Mouse (Mus musculus) thymus, adult 2 months (tissue): ENCODE measurements around the gene Tmem266. TPM values are rescaled to one million over a fixed set of nuclear protein-coding genes. Genes with fewer than 3 reads are reported as not detected.

Experiments
- DNase-seq: peaks from one replicate; pipeline ENCODE4 v3.0.0; 2021
- H3K27ac ChIP-seq: fragments of 200-500 bp; 2 replicates; pipeline ENCODE4 v1.5.1; 2012; ENCODE audit warnings: low read length, control low read depth; ENCODE audit not compliant: control insufficient read depth, insufficient read depth
- H3K27me3 ChIP-seq: fragments of 200-500 bp; 2 replicates; pipeline ENCODE4 v1.6.1; 2012; ENCODE audit warnings: mild to moderate bottlenecking, low read length, moderate library complexity, mixed read lengths; ENCODE audit not compliant: control insufficient read depth, insufficient read depth
- H3K36me3 ChIP-seq: fragments of 200-500 bp; 2 replicates; pipeline ENCODE4 v1.6.1; 2012; ENCODE audit warnings: mild to moderate bottlenecking, low read length, moderate library complexity; ENCODE audit not compliant: control insufficient read depth, insufficient read depth
- H3K4me1 ChIP-seq: fragments of 200-500 bp; replicated peaks from 2 replicates; pipeline ENCODE4 v1.6.1; 2012; ENCODE audit warnings: low read length; ENCODE audit not compliant: control insufficient read depth, insufficient read depth
- H3K4me3 ChIP-seq: fragments of 200-500 bp; 2 replicates; pipeline ENCODE4 v1.5.1; 2012; ENCODE audit warnings: mild to moderate bottlenecking, low read length, control low read depth, moderate library complexity; ENCODE audit not compliant: control insufficient read depth, insufficient read depth
- CTCF ChIP-seq: fragments of 200-500 bp; IDR thresholded peaks from 2 replicates; pipeline ENCODE4 v1.5.1; 2012; ENCODE audit warnings: mild to moderate bottlenecking, control low read depth, low read length, moderate library complexity, borderline replicate concordance; ENCODE audit not compliant: control insufficient read depth, poor library complexity, insufficient read depth; ENCODE audit errors: extremely low read depth
- POLR2A ChIP-seq: fragments of 200-500 bp; IDR thresholded peaks from 2 replicates; pipeline ENCODE4 v1.6.1; 2012; ENCODE audit warnings: mild to moderate bottlenecking, low read length, control low read depth, moderate library complexity; ENCODE audit not compliant: control insufficient read depth, poor library complexity, insufficient read depth; ENCODE audit errors: extremely low read depth
- WGBS: fragments of 180-500 bp; shearing (Covaris S2); methylation state at CpG from one replicate; pipeline ENCODE4 v1.1.7; 2018; 5-methylcytosine and 5-hydroxymethylcytosine counted together
- polyA plus RNA-seq: library from polyadenylated mRNA; depleted of rRNA; stranded (reverse); fragments of >200 nt; gene quantifications from 2 replicates; pipeline ENCODE4 v1.2.3, GENCODE M21; 2012; rRNA removed

Gene Tmem266
- 0.56 and 1.00 TPM in 2 replicates for polyA plus RNA-seq

DNA sequence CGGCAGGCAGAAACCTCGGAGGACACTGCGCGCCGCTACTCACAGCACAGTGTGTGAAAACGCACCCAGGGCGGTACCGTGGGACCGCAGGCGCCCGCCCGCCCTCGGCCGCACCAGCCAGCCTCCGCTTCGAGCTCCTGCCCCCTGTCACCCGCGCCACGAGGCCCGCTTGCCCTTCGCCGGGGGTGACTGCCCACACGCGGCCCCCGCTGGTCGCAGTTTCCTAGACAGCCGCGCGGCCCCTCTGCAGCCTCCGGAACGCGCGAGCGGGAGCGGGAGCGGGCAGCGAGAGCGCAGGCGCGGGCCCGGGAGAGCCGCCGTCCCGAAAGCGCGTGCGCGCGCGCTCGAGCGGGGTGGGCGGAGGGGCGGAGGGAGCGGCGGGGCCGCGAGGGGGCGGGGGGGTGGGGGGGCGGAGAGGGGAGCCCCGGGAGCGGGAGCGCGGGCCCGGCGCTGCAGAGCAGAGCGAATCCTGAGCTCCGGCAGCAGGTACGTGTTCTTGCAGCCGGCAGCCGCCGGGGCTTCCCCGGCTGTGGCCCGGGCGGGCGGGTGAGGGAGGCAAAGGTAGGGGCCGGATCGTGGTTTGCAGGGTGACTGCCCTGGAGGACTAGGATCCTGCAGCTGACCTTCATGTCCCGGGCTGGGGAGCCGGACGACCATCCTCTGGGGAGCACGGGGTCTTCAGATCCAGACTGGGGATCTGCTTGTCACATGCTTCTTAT lies at the start of gene Tmem266, which contains the start of gene Nrg4:
Gene Tmem266 (plus strand): TSS at position 399 of the 719 bp plus-strand sequence.
Gene Nrg4 (minus strand): TSS at position 330 of the 719 bp plus-strand sequence.
- Histone ChIP-seq H3K4me3 (peak within 1 kb of the TSS; percentile 63), H3K27me3 (peaks cover 16% of the 10 kb centered on the region), H3K27ac (no peak within 1 kb of the TSS), H3K4me1 (peaks cover 8% of the 10 kb centered on the region), H3K36me3 (no peaks in the 10 kb centered on the region)
- WGBS: under 1% methylated on average over 73 of the region's 82 CpGs
- TF ChIP-seq CTCF (no peak), POLR2A (no peak)
- DNase-seq: peak; percentile 76

DNA sequence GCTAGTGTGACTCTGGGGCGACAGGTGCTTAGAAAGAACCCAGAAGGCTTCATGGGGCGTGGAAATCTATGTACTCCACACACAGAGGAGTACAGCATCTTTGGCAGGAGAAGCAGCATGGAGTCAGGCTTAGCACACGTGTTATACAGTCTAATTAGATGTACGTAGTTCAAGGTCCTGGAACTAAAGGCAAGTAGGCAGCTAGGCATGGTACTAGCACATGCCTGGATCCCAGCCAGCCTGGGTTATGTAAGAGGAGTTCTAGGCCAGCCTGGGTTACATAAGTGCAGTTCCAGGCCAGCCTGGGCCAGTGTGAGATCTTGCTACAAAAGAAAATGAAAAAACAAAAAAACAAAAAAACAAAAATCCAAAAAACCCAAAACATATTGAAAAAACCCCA lies 49.2 kb upstream of the Tmem266 start:
- Histone ChIP-seq H3K36me3 (no peaks in the 10 kb centered on the region), H3K27ac (no peak overlapping the region), H3K27me3 (no peaks in the 10 kb centered on the region), H3K4me1 (no peaks in the 10 kb centered on the region), H3K4me3 (no peak overlapping the region)
- WGBS: 88% methylated on average over 4 of the region's 4 CpGs
- no peak for DNase-seq
- no peak for TF ChIP-seq CTCF
- no peak for TF ChIP-seq POLR2A

DNA sequence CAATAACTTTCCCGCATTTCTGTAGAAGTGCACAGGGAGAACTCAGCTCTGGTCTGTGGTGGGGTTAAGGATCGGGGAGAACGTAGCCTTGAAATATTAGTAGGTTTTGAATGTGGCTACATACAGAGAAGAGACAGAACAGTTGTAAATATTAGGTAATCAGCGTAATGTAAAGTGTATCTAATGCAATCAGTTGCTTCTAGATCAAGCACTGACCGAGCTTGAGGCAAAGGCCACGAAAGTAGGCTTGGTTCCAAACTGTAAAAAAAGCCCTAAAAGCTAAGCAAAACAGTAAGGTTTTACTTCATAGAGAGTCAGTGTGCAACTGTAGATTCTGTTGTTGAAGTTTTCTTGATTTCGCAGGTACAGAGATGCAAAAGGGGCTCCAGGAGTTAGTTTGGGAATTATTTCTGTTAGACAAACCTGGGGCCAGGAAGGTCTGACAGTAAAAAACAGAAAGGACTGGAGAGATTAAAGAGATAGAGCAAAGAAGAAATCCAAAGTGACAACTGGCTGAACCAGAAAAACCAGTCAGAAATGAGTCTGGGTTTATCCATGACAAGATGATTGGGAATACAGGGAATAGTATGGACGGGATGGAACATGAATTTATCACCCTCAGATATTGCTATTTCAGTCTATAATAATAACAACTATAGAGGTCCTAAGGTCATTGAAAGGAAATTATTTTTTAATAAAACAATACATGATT lies 47.4 kb upstream of the Tmem266 start:
- WGBS: 94% methylated on average over 8 of the region's 8 CpGs
- Histone ChIP-seq H3K4me3 (no peak overlapping the region), H3K27me3 (no peaks in the 10 kb centered on the region), H3K4me1 (peaks cover 3% of the 10 kb centered on the region), H3K27ac (no peak overlapping the region), H3K36me3 (no peaks in the 10 kb centered on the region)
- TF ChIP-seq POLR2A (no peak), CTCF (no peak)
- DNase-seq: no peak

DNA sequence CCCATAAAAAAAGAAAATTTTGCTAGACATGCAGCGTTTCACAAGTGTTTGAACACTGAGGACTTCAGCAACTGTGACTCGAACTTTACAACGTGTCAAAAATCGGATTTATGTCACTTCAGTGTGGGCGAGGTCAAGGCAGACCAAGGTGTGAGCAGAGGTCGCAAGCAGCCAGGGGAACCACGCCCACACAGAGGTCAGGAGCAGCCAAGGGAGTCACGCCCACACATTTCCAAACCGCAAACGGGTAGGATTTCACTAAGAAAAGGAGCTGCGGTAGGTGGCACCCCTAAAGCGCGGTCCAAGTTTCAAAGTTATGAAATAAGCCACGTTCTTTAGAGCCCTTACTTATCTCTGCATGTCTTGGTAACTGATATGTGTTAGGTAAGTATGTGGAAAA lies 43.2 kb upstream of the Tmem266 start:
- H3K4me3 ChIP-seq: no peak overlapping the region
- 2% methylated on average over 14 of the region's 14 CpGs for whole genome bisulfite sequencing

DNA sequence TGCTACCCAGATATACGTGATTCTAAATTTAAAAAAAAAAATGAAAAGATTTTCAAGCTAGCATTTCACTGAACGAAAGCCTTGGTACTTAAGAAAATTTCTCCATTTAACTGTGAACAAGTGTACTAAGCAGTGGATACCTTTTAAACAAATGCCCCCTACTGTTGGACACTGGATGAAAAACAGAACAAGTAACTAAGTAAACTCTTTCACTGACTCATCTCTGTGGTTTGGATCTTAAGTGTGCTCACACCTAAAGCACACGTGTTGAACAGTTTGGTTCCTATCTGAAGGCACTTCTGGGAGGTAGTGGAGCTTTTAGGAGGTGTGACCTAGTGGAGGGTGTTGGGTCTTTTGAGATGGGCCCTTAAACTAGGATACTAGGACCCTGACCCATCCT lies 41.5 kb upstream of the Tmem266 start:
- TF ChIP-seq CTCF (no peak), POLR2A (no peak)

More for the DNA sequence above, 43.2 kb upstream of the Tmem266 start:
- TF ChIP-seq POLR2A (no peak), CTCF (no peak)
- peaks cover 3% of the 10 kb centered on the region for H3K4me1 ChIP-seq
- no peak overlapping the region for H3K27ac ChIP-seq
- H3K27me3 ChIP-seq: no peaks in the 10 kb centered on the region
- no peaks in the 10 kb centered on the region for H3K36me3 ChIP-seq
- peak; percentile 25 for DNase-seq

DNA sequence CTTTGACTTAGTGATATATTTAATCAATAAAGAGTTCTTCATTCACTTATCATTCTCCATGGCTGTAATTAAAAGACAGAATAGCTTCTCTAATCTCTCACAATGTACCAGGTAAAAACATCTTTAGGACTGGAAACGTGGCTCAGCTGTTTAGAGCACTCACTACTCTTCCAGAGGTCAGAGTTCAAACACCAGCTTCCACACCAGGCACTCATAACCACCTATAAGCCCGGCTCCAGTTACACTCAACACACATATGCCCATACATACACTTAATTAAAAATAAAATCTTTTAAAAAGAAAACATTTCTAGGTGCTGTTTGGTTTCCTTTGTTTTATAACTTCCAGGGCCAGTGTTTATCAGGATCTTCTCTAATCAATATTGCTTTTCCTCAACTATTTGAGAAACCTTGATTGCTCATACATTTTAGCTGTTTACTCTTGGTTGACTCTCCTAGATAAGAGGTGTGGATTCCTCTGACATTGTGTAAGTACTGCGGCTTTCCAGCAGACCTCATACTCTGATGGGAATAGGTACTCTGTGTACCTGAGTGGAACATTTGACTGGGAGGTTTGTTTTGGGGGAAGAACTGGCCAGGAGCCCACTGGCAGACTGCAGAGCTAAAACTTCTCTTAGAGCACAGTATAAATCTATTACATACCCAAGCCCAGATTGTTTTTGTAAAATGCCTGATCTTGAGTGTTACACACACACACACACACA lies 37.1 kb upstream of the Tmem266 start:
- no peak overlapping the region for H3K27ac ChIP-seq
- no peak for TF ChIP-seq CTCF
- TF ChIP-seq POLR2A: no peak
- no peaks in the 10 kb centered on the region for H3K36me3 ChIP-seq
- no peak for DNase-seq
- H3K4me3 ChIP-seq: no peak overlapping the region
- H3K27me3 ChIP-seq: no peaks in the 10 kb centered on the region
- H3K4me1 ChIP-seq: no peaks in the 10 kb centered on the region
- WGBS: 78% methylated on average over 3 of the region's 3 CpGs

More for the DNA sequence above, 41.5 kb upstream of the Tmem266 start:
- no peaks in the 10 kb centered on the region for H3K36me3 ChIP-seq
- H3K27ac ChIP-seq: no peak overlapping the region
- DNase-seq: no peak
- H3K4me3 ChIP-seq: no peak overlapping the region
- WGBS: 63% methylated on average over 3 of the region's 3 CpGs
- H3K27me3 ChIP-seq: no peaks in the 10 kb centered on the region
- peaks cover 3% of the 10 kb centered on the region for H3K4me1 ChIP-seq
